Mouse (Mus musculus): ENCODE measurements around the gene Olfr1161.

DNA sequence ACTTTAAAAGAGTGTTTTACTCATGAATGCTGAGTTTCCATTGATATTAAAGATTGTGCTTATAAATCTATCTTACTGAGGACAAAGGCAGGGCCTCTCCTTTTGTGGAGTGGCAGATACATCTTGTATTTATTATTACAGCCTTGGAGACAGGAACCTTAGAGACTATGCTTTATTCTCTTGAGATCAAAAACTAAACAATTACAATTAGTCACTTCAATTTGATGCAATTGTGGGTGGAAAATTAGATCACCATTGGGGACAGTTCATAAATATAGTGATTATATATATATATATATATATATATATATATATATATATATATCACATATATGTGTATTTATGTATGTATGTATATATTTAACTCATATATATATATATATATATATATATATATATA is 15.0 kb downstream of the Olfr1161 start, which contains the start of gene Olfr73:
- TF ChIP-seq CTCF (conservative IDR thresholded peaks at IDR 0.05 in 1 of 2, IDR thresholded peaks at IDR 0.05 in 1 of 2; ENCODE audit: low read depth in 2 of 2, low read length in 2 of 2) (no peak), KAT2A (IDR thresholded peaks at IDR 0.05; ENCODE audit: insufficient replicate concordance, low read length) (no peak), MEF2A (IDR thresholded peaks at IDR 0.05; ENCODE audit: borderline replicate concordance, low read depth, low read length) (no peak), ZKSCAN1 (IDR thresholded peaks at IDR 0.05; ENCODE audit: borderline replicate concordance, low read depth, low read length) (no peak), ELF1 (IDR thresholded peaks at IDR 0.05; ENCODE audit: low read depth, low read length) (no peak), ZNF384 (IDR thresholded peaks at IDR 0.05; ENCODE audit: low read depth, low read length) (no peak)

Data from CH12.LX (cell line).